Mouse (Mus musculus): ENCODE results near the gene Erp27.

DNA sequence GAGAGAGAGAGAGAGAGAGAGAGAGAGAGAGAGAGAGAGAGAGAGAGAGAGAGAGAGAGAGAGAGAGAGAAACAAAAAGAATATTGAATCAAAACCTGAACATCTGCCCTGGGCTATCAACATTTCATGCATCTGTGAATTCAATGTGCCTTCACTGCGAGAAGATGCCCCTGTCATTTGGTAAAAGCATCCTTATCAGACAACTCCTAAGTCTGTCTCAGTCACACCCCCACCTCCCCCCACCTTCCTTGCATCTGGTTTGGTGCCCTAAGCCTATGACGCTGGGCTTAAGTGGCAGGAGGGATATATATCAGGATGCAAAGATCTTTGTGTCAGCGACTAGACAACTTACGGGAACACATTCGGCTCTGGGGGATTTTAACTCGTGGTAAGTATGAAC is 32.2 kb upstream of the Erp27 start:
- TF ChIP-seq CTCF (IDR thresholded peaks at IDR 0.05) (no peak), EP300 (IDR thresholded peaks at IDR 0.05) (no peak)
